Mouse (Mus musculus) embryonic facial prominence, embryonic 15.5 days (tissue): ENCODE results near the gene Ddx31. TPM values are rescaled to one million over a fixed set of nuclear protein-coding genes. Genes with fewer than 3 reads are reported as not detected.
A peak's percentile ranks its signal among the peaks of the same experiment; 100 is the strongest.

Experiments
- ATAC-seq: fragments of 200-750 bp; cut with Nextera tagmentation; 2 replicates; pipeline ENCODE4 v1.8.0; 2017; ENCODE audit warnings: low read depth, moderate TSS enrichment; ENCODE audit not compliant: insufficient number of reproducible peaks, low FRiP score, low TSS enrichment
- H3K27ac ChIP-seq: fragments of 300-500 bp; sonication (generic); replicated peaks from 2 replicates; pipeline ENCODE4 v1.5.1; 2015; ENCODE audit warnings: mild to moderate bottlenecking, inconsistent platforms
- H3K27me3 ChIP-seq: fragments of 300-500 bp; sonication (generic); 2 replicates; pipeline ENCODE4 v1.6.1; 2015; ENCODE audit warnings: inconsistent platforms
- H3K36me3 ChIP-seq: fragments of 300-500 bp; sonication (generic); 2 replicates; pipeline ENCODE4 v1.6.1; 2015; ENCODE audit warnings: mild to moderate bottlenecking, inconsistent platforms
- H3K4me1 ChIP-seq: fragments of 300-500 bp; sonication (generic); 2 replicates; pipeline ENCODE4 v1.6.1; 2015; ENCODE audit warnings: inconsistent platforms
- H3K4me2 ChIP-seq: fragments of 300-500 bp; sonication (generic); replicated peaks from 2 replicates; pipeline ENCODE4 v1.6.1; 2015; ENCODE audit warnings: mild to moderate bottlenecking, inconsistent platforms
- H3K4me3 ChIP-seq: fragments of 300-500 bp; sonication (generic); replicated peaks from 2 replicates; pipeline ENCODE4 v1.5.1; 2015; ENCODE audit warnings: mild to moderate bottlenecking, inconsistent platforms
- H3K9ac ChIP-seq: fragments of 300-500 bp; sonication (generic); 2 replicates; pipeline ENCODE4 v1.6.1; 2015; ENCODE audit warnings: inconsistent platforms
- H3K9me3 ChIP-seq: fragments of 300-500 bp; sonication (generic); replicated peaks from 2 replicates; pipeline ENCODE4 v1.6.1; 2016; ENCODE audit warnings: inconsistent platforms
- WGBS: fragments of 180-500 bp; shearing (Covaris S2); methylation state at CpG from one replicate; pipeline ENCODE4 v1.1.7; 2015; 5-methylcytosine and 5-hydroxymethylcytosine counted together
- polyA plus RNA-seq: library from polyadenylated mRNA; unstranded; fragments of >200 nt; fragmentation: Nextera tagmentation; extraction: Ambion mirVana; gene quantifications from 2 replicates; pipeline ENCODE4 v1.2.1, GENCODE M21; 2015

Ddx31 gene
- polyA plus RNA-seq, 1 experiment from 2014 or later, result 13.7 TPM

GRCm38 (mm10) chr2:28912961-28913360 is 72.8 kb downstream of the Ddx31 start:
- Histone ChIP-seq H3K9ac (no peak overlapping the region), H3K4me1 (peaks cover 37% of the 10 kb centered on the region), H3K36me3 (no peaks in the 10 kb centered on the region), H3K4me2 (no peak overlapping the region), H3K4me3 (no peak overlapping the region), H3K9me3 (no peaks in the 10 kb centered on the region), H3K27ac (no peak overlapping the region), H3K27me3 (peaks cover 100% of the 10 kb centered on the region)
- 2% methylated on average over 4 of the region's 4 CpGs for WGBS
- no peak for ATAC-seq

- no peak overlapping the region for H3K27ac ChIP-seq
- H3K27me3 ChIP-seq, result peaks cover 100% of the 10 kb centered on the region
- no peak overlapping the region for H3K9ac ChIP-seq
- WGBS, result 7% methylated on average over 2 of the region's 2 CpGs
- H3K4me1 ChIP-seq, result peaks cover 26% of the 10 kb centered on the region
- H3K4me3 ChIP-seq, result no peak overlapping the region
- ATAC-seq, result no peak
- H3K36me3 ChIP-seq, result no peaks in the 10 kb centered on the region
- H3K4me2 ChIP-seq, result no peak overlapping the region
- H3K9me3 ChIP-seq, result no peaks in the 10 kb centered on the region
Measured at GRCm38 (mm10) chr2:28914121-28914520, 73.9 kb downstream of the Ddx31 start.

GRCm38 (mm10) chr2:28915104-28915738 is 75.0 kb downstream of the Ddx31 start:
- no peaks in the 10 kb centered on the region for H3K9me3 ChIP-seq
- H3K36me3 ChIP-seq, result no peaks in the 10 kb centered on the region
- WGBS, result 3% methylated on average over 22 of the region's 22 CpGs
- peaks cover 21% of the 10 kb centered on the region for H3K4me1 ChIP-seq
- H3K27me3 ChIP-seq, result peaks cover 98% of the 10 kb centered on the region
- H3K4me3 ChIP-seq, result no peak overlapping the region
- H3K4me2 ChIP-seq, result no peak overlapping the region
- H3K27ac ChIP-seq, result no peak overlapping the region
- no peak overlapping the region for H3K9ac ChIP-seq
- ATAC-seq, result no peak

- Histone ChIP-seq H3K4me2 (0 out of 2 replicates have a peak overlapping the region, but pooled peaks have one; percentile 1), H3K27me3 (peaks cover 98% of the 10 kb centered on the region), H3K27ac (no peak overlapping the region), H3K9ac (no peak overlapping the region), H3K36me3 (no peaks in the 10 kb centered on the region), H3K4me3 (no peak overlapping the region), H3K4me1 (peaks cover 21% of the 10 kb centered on the region), H3K9me3 (no peaks in the 10 kb centered on the region)
- peak; percentile 69; the same call in 1 of the 2 replicates for ATAC-seq
- under 1% methylated on average over 50 of the region's 50 CpGs for WGBS
Measured at GRCm38 (mm10) chr2:28915768-28916512, 75.7 kb downstream of the Ddx31 start.

- peaks cover 98% of the 10 kb centered on the region for H3K27me3 ChIP-seq
- H3K9ac ChIP-seq, result no peak within 1 kb of the TSS
- 2% methylated on average over 18 of the region's 18 CpGs for WGBS
- H3K36me3 ChIP-seq, result no peaks in the 10 kb centered on the region
- H3K4me1 ChIP-seq, result peaks cover 18% of the 10 kb centered on the region
- no peak within 1 kb of the TSS for H3K27ac ChIP-seq
- peak within 1 kb of the TSS; percentile 20; the same call in 1 of the 2 replicates for H3K4me3 ChIP-seq
- 0 out of 2 replicates have a peak within 1 kb of the TSS, but pooled peaks have one; percentile 1 for H3K4me2 ChIP-seq
- H3K9me3 ChIP-seq, result no peaks in the 10 kb centered on the region
- ATAC-seq, result no peak
Measured at GRCm38 (mm10) chr2:28916513-28916865, 76.3 kb downstream of the Ddx31 start, which contains the start of gene Barhl1. Gene Barhl1 (minus strand): TSS chr2:28916668.

GRCm38 (mm10) chr2:28917156-28917517 is 76.9 kb downstream of the Ddx31 start:
- Histone ChIP-seq H3K27me3 (peaks cover 98% of the 10 kb centered on the region), H3K9me3 (no peaks in the 10 kb centered on the region), H3K4me3 (no peak overlapping the region), H3K9ac (no peak overlapping the region), H3K27ac (no peak overlapping the region), H3K4me2 (no peak overlapping the region), H3K4me1 (peaks cover 13% of the 10 kb centered on the region), H3K36me3 (no peaks in the 10 kb centered on the region)
- ATAC-seq, result no peak
- WGBS, result 4% methylated on average over 11 of the region's 11 CpGs

GRCm38 (mm10) chr2:28917518-28918361 is 77.5 kb downstream of the Ddx31 start:
- H3K4me2 ChIP-seq, result peak overlapping the region; percentile 28; the same call in 1 of the 2 replicates
- H3K4me3 ChIP-seq, result peak overlapping the region; percentile 20; the same call in 1 of the 2 replicates
- H3K27ac ChIP-seq, result no peak overlapping the region
- under 1% methylated on average over 72 of the region's 73 CpGs for WGBS
- peaks cover 13% of the 10 kb centered on the region for H3K4me1 ChIP-seq
- no peaks in the 10 kb centered on the region for H3K9me3 ChIP-seq
- H3K27me3 ChIP-seq, result peaks cover 98% of the 10 kb centered on the region
- no peaks in the 10 kb centered on the region for H3K36me3 ChIP-seq
- no peak for ATAC-seq
- no peak overlapping the region for H3K9ac ChIP-seq

GRCm38 (mm10) chr2:28919001-28919400 is 78.8 kb downstream of the Ddx31 start:
- H3K4me3 ChIP-seq, result no peak overlapping the region
- H3K27me3 ChIP-seq, result peaks cover 96% of the 10 kb centered on the region
- no peak overlapping the region for H3K9ac ChIP-seq
- no peak overlapping the region for H3K27ac ChIP-seq
- no peak for ATAC-seq
- H3K4me2 ChIP-seq, result no peak overlapping the region
- peaks cover 13% of the 10 kb centered on the region for H3K4me1 ChIP-seq
- 4% methylated on average over 4 of the region's 4 CpGs for WGBS
- no peaks in the 10 kb centered on the region for H3K9me3 ChIP-seq
- no peaks in the 10 kb centered on the region for H3K36me3 ChIP-seq

- Histone ChIP-seq H3K4me3 (no peak overlapping the region), H3K4me2 (no peak overlapping the region), H3K9me3 (no peaks in the 10 kb centered on the region), H3K9ac (no peak overlapping the region), H3K27me3 (peaks cover 57% of the 10 kb centered on the region), H3K36me3 (no peaks in the 10 kb centered on the region), H3K27ac (no peak overlapping the region), H3K4me1 (no peaks in the 10 kb centered on the region)
- WGBS, result 0% methylated on average over 4 of the region's 4 CpGs
- ATAC-seq, result no peak
Measured at GRCm38 (mm10) chr2:28923912-28924311, 83.7 kb downstream of the Ddx31 start.

- ATAC-seq, result no peak
- H3K27ac ChIP-seq, result no peak overlapping the region
- H3K36me3 ChIP-seq, result no peaks in the 10 kb centered on the region
- H3K4me1 ChIP-seq, result no peaks in the 10 kb centered on the region
- no peak overlapping the region for H3K4me3 ChIP-seq
- 0 out of 2 replicates have a peak, but pooled peaks cover 3% of the 10 kb centered on the region for H3K27me3 ChIP-seq
- no peak overlapping the region for H3K9ac ChIP-seq
- no peak overlapping the region for H3K4me2 ChIP-seq
- no peaks in the 10 kb centered on the region for H3K9me3 ChIP-seq
- WGBS, result 94% methylated on average over 3 of the region's 3 CpGs
Measured at GRCm38 (mm10) chr2:28930571-28930970, 90.4 kb downstream of the Ddx31 start.

GRCm38 (mm10) chr2:28938997-28939396 is 98.8 kb downstream of the Ddx31 start:
- no peak for ATAC-seq
- H3K4me2 ChIP-seq, result no peak overlapping the region
- no peak overlapping the region for H3K9ac ChIP-seq
- no peak overlapping the region for H3K27ac ChIP-seq
- H3K36me3 ChIP-seq, result no peaks in the 10 kb centered on the region
- 75% methylated on average over 7 of the region's 7 CpGs for WGBS
- H3K9me3 ChIP-seq, result no peaks in the 10 kb centered on the region
- H3K4me1 ChIP-seq, result no peaks in the 10 kb centered on the region
- no peak overlapping the region for H3K4me3 ChIP-seq
- no peaks in the 10 kb centered on the region for H3K27me3 ChIP-seq
